Mouse (Mus musculus): ENCODE measurements around the gene Sntg2.

- TF ChIP-seq POLR2A (IDR thresholded peaks at IDR 0.05; ENCODE audit: borderline replicate concordance, low read depth, low read length) (no peak), CTCF (IDR thresholded peaks at IDR 0.05; ENCODE audit: low read depth, low read length) (no peak)
These were observed 138.2 kb downstream of the Sntg2 start for GRCm38 (mm10) chr12:30234940-30235339.

Data from bone marrow macrophage, adult 2 months (primary cell).